Mouse (Mus musculus): ENCODE results near the gene Ptpn6. TPM values are rescaled to one million over a fixed set of nuclear protein-coding genes. Genes with fewer than 3 reads are reported as not detected.

Gene Ptpn6
- 2.6 and 2.9 TPM in 2 replicates for polyA plus RNA-seq (2012; rRNA removed)

GRCm38 (mm10) chr6:124738511-124739023, at the start of gene Ptpn6:
Gene Ptpn6 (minus strand): TSS chr6:124738714.

GRCm38 (mm10) chr6:124779222-124779983, 40.9 kb upstream of the Ptpn6 start, which contains the start of gene Lrrc23:
Gene Lrrc23 (minus strand): TSS chr6:124779727.

DNA sequence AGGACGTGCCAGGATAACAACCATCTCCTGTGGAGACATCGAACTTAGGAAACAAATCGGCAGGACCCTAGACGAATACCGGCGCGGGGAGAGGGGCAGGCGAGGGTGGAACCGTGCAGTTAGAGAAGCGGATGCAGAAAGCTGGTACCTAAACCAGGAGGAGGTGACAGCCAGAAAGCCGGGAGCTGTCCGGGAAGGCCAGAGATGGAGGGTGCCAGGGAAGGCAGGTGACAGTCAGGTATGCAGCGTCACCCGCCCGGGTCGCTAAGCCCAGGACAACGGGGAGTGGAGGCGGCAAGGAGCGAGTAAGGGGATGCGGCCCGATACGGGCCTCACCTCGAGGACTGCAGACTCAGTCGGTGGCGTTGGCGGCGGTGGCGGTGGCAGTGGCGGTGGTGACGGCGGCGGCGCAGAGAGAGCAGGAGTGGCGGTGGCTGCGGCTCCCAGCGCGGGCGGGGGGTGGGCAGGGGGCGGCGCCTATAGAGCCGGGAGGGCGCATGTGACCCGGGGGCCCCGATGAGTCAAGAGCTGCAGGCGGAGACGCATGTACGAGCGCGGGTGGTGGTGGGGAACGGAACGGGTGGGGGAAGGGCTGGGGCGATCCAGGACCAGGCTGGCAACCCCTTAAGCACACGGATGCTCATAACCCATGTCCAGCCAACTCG, 30.7 kb upstream of the Ptpn6 start, which contains the start of gene Eno2:
TSS of gene Eno2 (minus strand) at position 573 of the 665 bp plus-strand sequence.

GRCm38 (mm10) chr6:124755831-124756595, 17.5 kb upstream of the Ptpn6 start, which contains the start of the genes Gm45234 and Atn1:
Gene Gm45234 (minus strand): TSS chr6:124756021.
Gene Atn1 (minus strand): TSS chr6:124756524.

GRCm38 (mm10) chr6:124740888-124741761, 2.6 kb upstream of the Ptpn6 start, which contains the start of gene Grcc10:
Gene Grcc10 (minus strand): TSS chr6:124741374.

GRCm38 (mm10) chr6:124711824-124712782, 26.4 kb downstream of the Ptpn6 start, which contains the start of the genes Emg1 and Phb2:
Gene Emg1 (minus strand): TSS chr6:124712178.
Gene Phb2 (plus strand): TSS chr6:124712336.

Other genes with a start within 250 kb of the Ptpn6 start
- 0.08 and 0.22 TPM in 2 replicates for gene C1rl, start 245.6 kb downstream of the Ptpn6 start, polyA plus RNA-seq (2012; rRNA removed)
- gene C1ra, start 226.3 kb downstream of the Ptpn6 start, polyA plus RNA-seq (2012; rRNA removed), result 0.40 and 0.65 TPM in 2 replicates
- 1.8 and 2.3 TPM in 2 replicates for gene C1s1, start 196.4 kb downstream of the Ptpn6 start, polyA plus RNA-seq (2012; rRNA removed)
- not detected in 2 replicates for gene C1rb, start 168.4 kb downstream of the Ptpn6 start, polyA plus RNA-seq (2012; rRNA removed)
- 0.74 and 0.79 TPM in 2 replicates for gene C1s2, start 102.6 kb downstream of the Ptpn6 start, polyA plus RNA-seq (2012; rRNA removed)
- gene Lpcat3, start 75.7 kb downstream of the Ptpn6 start, polyA plus RNA-seq (2012; rRNA removed), result 48.3 and 54.5 TPM in 2 replicates
- gene Emg1, start 26.5 kb downstream of the Ptpn6 start, polyA plus RNA-seq (2012; rRNA removed), result 93.9 and 100 TPM in 2 replicates
- 139 and 149 TPM in 2 replicates for gene Phb2, start 26.4 kb downstream of the Ptpn6 start, polyA plus RNA-seq (2012; rRNA removed)
- 564 and 575 TPM in 2 replicates for gene Grcc10, start 2.7 kb upstream of the Ptpn6 start, polyA plus RNA-seq (2012; rRNA removed)
- not detected in 2 replicates for gene Gm45234, start 17.3 kb upstream of the Ptpn6 start, polyA plus RNA-seq (2012; rRNA removed)
- gene Atn1, start 17.8 kb upstream of the Ptpn6 start, polyA plus RNA-seq (2012; rRNA removed), result 53.4 and 64.6 TPM in 2 replicates
- 119 and 125 TPM in 2 replicates for gene Eno2, start 31.0 kb upstream of the Ptpn6 start, polyA plus RNA-seq (2012; rRNA removed)
- 8.5 and 10.6 TPM in 2 replicates for gene Lrrc23, start 41.0 kb upstream of the Ptpn6 start, polyA plus RNA-seq (2012; rRNA removed)
- 4.8 and 7.0 TPM in 2 replicates for gene Spsb2, start 69.9 kb upstream of the Ptpn6 start, polyA plus RNA-seq (2012; rRNA removed)
- gene Tpi1, start 75.6 kb upstream of the Ptpn6 start, polyA plus RNA-seq (2012; rRNA removed), result 410 and 448 TPM in 2 replicates
- 147 and 151 TPM in 2 replicates for gene Usp5, start 90.8 kb upstream of the Ptpn6 start, polyA plus RNA-seq (2012; rRNA removed)
- gene Cdca3, start 90.8 kb upstream of the Ptpn6 start, polyA plus RNA-seq (2012; rRNA removed), result 23.5 and 24.3 TPM in 2 replicates
- gene Gnb3, start 101.6 kb upstream of the Ptpn6 start, polyA plus RNA-seq (2012; rRNA removed), result 0.63 and 2.5 TPM in 2 replicates
- gene P3h3, start 119.0 kb upstream of the Ptpn6 start, polyA plus RNA-seq (2012; rRNA removed), result 140 and 149 TPM in 2 replicates
- gene Gpr162, start 125.3 kb upstream of the Ptpn6 start, polyA plus RNA-seq (2012; rRNA removed), result 132 and 136 TPM in 2 replicates
- 0.13 and 0.17 TPM in 2 replicates for gene Cd4, start 149.5 kb upstream of the Ptpn6 start, polyA plus RNA-seq (2012; rRNA removed)
- gene Lag3, start 173.0 kb upstream of the Ptpn6 start, polyA plus RNA-seq (2012; rRNA removed), result 2.9 and 3.3 TPM in 2 replicates
- 1,878 and 2,539 TPM in 2 replicates for gene Ptms, start 181.4 kb upstream of the Ptpn6 start, polyA plus RNA-seq (2012; rRNA removed)
- 582 and 592 TPM in 2 replicates for gene Mlf2, start 192.7 kb upstream of the Ptpn6 start, polyA plus RNA-seq (2012; rRNA removed)
- 141 and 143 TPM in 2 replicates for gene Cops7a, start 226.8 kb upstream of the Ptpn6 start, polyA plus RNA-seq (2012; rRNA removed)